Mouse (Mus musculus): ENCODE results near the gene Tbc1d10b.

DNA sequence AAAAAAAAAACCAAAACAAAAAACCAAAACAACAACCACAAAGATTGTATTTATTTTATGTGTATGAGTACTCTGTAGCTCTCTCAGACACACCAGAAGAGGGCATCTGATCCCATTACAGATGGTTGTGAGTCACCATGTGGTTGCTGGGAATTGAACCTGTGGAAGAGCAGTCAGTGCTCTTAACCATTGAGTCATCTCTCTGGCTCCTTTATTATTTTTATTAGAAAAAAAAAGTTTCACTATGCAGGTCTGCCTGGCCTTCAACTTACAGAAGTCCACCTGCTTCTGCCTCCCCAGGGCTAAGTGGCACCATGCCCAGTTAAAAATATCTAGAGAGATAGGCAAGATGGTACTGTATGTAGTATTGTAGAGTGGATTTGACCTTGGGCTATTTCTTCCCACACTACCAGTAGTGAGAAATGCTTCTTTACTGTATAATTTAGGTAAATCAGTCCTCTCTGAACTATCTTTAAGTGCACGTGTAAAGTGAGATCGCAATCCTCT lies 35.1 kb upstream of the Tbc1d10b start:
- TF ChIP-seq CTCF (IDR thresholded peaks at IDR 0.05), result peak; percentile 11; the same call in 1 of the 2 replicates
- no peak for TF ChIP-seq EP300 (IDR thresholded peaks at IDR 0.05)

Measured in lung, postnatal 0 days (tissue).